Mouse (Mus musculus) G1E (cell line): ENCODE measurements around the gene H2-DMa. TPM values are rescaled to one million over a fixed set of nuclear protein-coding genes. Genes with fewer than 3 reads are reported as not detected.

ENCODE experiments used
- ATAC-seq: 2 replicates; pipeline ENCODE4 v1.8.0; 2016; ENCODE audit warnings: mild to moderate bottlenecking; ENCODE audit not compliant: insufficient number of reproducible peaks, poor library complexity, low FRiP score, severe bottlenecking; ENCODE audit errors: extremely low read depth
- DNase-seq: peaks from one replicate; pipeline ENCODE4 v3.0.0; 2012; ENCODE audit warnings: low spot score
- H3K27me3 ChIP-seq: 2 replicates; pipeline ENCODE4 v1.6.1; 2012; ENCODE audit warnings: mild to moderate bottlenecking, low read length, inconsistent platforms; ENCODE audit not compliant: insufficient read depth
- H3K36me3 ChIP-seq: replicated peaks from 2 replicates; pipeline ENCODE3; 2012; ENCODE audit warnings: mild to moderate bottlenecking, inconsistent platforms
- H3K4me1 ChIP-seq: 2 replicates; pipeline ENCODE4 v1.6.1; 2012; ENCODE audit warnings: low read depth, low read length, inconsistent platforms, mixed read lengths; ENCODE audit not compliant: insufficient read depth
- H3K4me3 ChIP-seq: 2 replicates; pipeline ENCODE4 v1.5.1; 2012; ENCODE audit warnings: low read depth, mild to moderate bottlenecking, inconsistent platforms, low read length, moderate library complexity, mixed read lengths
- H3K9me3 ChIP-seq: replicated peaks from 2 replicates; pipeline ENCODE4 v1.6.1; 2012; ENCODE audit warnings: inconsistent platforms
- CTCF ChIP-seq: IDR thresholded peaks from 2 replicates; pipeline ENCODE4 v1.5.1; 2012; ENCODE audit warnings: low read depth, low read length, inconsistent platforms, mixed read lengths
- GATA1 ChIP-seq: IDR thresholded peaks from 2 replicates; pipeline ENCODE4 v1.6.1; 2012; ENCODE audit warnings: borderline replicate concordance, low read length, inconsistent platforms, mixed read lengths
- GATA2 ChIP-seq: IDR thresholded peaks from 2 replicates; pipeline ENCODE4 v1.6.1; 2012; ENCODE audit warnings: low read depth, low read length, inconsistent platforms, borderline replicate concordance
- POLR2AphosphoS5 ChIP-seq: IDR thresholded peaks from 2 replicates; pipeline ENCODE4 v1.6.1; 2012; ENCODE audit warnings: low read depth, low read length, inconsistent platforms; ENCODE audit not compliant: insufficient replicate concordance
- TAL1 ChIP-seq: conservative IDR thresholded peaks from 2 replicates; pipeline ENCODE4 v1.6.1; 2012; ENCODE audit warnings: low read depth, low read length, inconsistent platforms, mixed read lengths
- polyA plus RNA-seq: library from polyadenylated mRNA; stranded (reverse); fragments of >175 nt; gene quantifications from 2 replicates; pipeline ENCODE4 v1.2.3, GENCODE M21; 2012
- total RNA-seq, 2 experiments: library from RNA; stranded (forward) in 1 of 2; stranded (reverse) in 1 of 2; fragments of 200-1000 nt in 1 of 2; fragments of >200 nt in 1 of 2; fragmentation: Nextera tagmentation in 1 of 2; gene quantifications; 2 replicates each; pipeline ENCODE4 v1.2.3; 2014 to 2017

Gene H2-DMa
- total and polyA plus RNA-seq, 3 experiments, result 1.3 to 16.1 (median 2.8) TPM

DNA sequence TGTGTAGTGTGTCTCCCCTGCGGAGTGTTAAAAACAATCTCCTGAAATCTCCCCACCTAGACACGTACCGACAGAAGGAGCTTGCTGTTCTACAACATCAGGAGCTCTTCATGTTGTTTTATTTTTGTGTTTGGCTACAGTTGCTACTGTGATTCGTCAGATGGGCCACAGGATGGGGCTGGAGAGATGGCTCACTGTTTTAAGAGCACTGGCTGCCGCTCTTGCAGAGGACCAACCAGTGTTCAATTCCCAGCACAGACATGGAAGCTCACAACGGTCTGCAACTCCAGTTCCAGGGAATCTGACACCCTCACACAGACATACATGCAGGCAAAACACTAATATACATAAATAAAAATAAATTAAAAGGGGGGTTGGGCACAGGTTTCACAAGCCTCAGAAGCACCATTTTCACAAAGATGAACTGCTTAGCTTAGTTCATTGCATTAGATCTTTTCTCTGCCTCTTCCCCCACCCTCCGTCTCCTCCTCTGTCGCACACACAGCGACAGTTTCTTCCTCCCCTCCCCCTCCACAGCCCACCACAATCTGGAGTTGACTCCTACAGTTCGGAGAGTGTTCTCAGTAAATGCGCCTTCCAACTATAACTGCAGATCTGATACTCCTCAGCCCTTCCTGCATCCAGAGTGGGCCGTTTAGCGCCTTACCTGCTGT, 9.1 kb downstream of the H2-DMa start:
- peaks cover 9% of the 10 kb centered on the region; the same call in 1 of the 2 replicates for H3K27me3 ChIP-seq
- peaks cover 63% of the 10 kb centered on the region for H3K4me1 ChIP-seq
- no peak for DNase-seq
- 0 out of 2 replicates have a peak, but pooled peaks have one; percentile 48 for TF ChIP-seq POLR2AphosphoS5
- TF ChIP-seq GATA1, result no peak
- H3K4me3 ChIP-seq, result no peak overlapping the region
- H3K36me3 ChIP-seq, result peaks cover 47% of the 10 kb centered on the region
- H3K9me3 ChIP-seq, result no peaks in the 10 kb centered on the region
- no peak for ATAC-seq

DNA sequence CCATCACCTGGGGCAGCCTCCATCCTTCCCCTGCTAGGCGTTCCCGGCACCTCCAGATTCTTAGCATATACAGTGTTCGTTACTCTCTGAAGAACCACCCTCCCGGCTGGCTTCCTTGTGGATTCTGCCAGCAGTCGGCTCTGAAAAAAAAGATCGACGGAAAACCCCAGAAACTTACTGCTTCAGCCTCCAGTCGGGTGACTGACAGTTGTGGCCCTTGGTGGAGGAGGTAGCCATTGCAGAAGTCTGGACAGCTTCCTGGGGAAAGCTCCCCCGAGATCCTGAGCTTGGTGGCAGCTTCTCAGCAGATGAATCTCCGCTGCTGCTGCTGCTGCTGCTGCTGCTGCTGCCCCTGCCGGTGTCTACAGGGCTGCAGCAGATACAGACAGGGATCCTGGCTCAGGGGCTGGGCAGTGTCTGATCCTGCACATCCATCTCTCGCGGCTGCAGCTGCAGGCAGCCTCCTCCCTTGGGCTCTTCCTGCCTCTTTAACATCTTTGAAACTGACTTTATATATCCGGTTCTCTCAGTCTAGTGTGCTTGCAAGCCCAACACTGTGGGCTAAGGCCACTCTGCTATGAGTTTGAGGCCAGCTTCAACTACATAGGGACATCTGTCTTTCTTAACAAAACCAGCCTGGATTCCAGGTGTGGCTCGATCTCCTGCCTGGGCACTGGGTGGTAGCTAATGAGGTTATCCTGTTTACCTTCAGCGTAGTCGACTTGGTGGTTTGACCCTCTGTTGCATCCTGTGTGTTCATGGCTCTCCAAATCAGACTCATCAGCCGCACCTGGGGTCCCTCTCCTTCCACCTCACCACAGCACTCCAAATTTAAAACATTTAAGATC, 9.8 kb downstream of the H2-DMa start:
- no peak for ATAC-seq
- Histone ChIP-seq H3K9me3 (no peaks in the 10 kb centered on the region), H3K27me3 (peaks cover 13% of the 10 kb centered on the region), H3K4me1 (peaks cover 58% of the 10 kb centered on the region), H3K4me3 (no peak overlapping the region), H3K36me3 (peaks cover 41% of the 10 kb centered on the region)
- no peak for TF ChIP-seq GATA1
- no peak; the same call in 1 of the 2 replicates for TF ChIP-seq POLR2AphosphoS5
- TF ChIP-seq TAL1, result no peak
- TF ChIP-seq CTCF, result no peak
- no peak for TF ChIP-seq GATA2
- DNase-seq, result no peak

DNA sequence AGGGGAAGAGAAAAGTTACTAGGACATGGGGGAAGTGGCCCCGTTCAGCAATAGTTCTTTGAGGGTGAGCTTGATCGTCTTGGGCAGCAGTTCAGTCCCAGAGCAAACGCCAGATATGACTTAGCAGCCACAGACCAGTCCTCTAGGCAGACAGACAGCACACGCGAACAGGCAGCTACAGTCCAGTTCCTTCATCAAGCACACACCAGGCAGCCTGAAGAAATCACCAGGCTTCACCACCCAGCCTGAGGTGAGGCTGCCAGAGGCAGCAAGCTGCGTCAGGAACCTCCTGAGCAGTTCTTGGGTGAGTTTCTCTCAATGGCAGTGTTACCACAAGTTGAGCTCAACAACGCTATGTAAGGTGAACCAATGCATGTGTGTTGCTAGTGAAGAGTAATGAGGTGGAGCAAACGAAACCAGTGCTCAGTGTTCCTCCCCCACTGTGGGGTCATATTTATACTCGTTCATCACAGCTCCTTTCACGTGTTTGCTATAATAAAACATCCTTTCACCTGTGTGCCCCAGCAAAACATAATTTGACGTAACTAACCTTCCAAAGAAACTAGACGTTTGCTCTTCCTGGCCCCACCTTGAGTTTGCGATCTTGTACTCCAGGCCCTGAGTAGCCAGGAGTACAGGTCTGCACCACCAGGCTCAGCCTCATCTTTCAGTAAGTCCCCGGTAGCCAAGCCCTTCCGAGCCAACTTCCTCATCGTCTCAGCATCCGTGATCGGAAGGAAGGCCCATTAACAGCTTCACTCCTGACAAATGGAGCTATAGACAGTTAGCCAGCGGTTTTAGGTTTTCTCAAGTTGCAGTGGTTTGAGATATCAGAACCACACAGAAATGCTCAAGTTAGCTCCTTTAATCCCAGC, 11.0 kb downstream of the H2-DMa start:
- DNase-seq (no peak), ATAC-seq (no peak)
- TF ChIP-seq CTCF (no peak), TAL1 (no peak), POLR2AphosphoS5 (no peak)
- peaks cover 17% of the 10 kb centered on the region for H3K27me3 ChIP-seq
- no peaks in the 10 kb centered on the region for H3K9me3 ChIP-seq
- H3K4me1 ChIP-seq, result peaks cover 55% of the 10 kb centered on the region
- peaks cover 38% of the 10 kb centered on the region for H3K36me3 ChIP-seq
- no peak overlapping the region for H3K4me3 ChIP-seq

DNA sequence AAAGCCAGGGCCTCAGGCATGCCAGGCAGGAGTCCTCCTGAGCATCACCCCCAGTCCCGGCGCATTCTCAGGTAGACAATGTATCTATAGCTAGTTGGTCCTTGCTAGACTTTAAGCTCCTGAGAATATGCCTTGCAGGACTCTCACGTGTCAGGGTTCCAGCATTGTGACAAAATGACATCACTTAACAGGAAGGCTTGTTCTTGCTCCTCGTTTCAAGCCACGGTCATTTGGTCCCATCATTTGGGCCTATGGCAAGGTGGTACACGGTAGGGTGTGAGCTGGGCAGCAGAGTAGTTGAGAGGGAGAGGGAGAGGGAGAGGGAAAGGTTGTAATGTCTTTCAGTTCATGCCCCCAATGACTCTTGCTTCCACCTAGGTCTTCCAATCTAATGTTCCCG, 12.6 kb downstream of the H2-DMa start:
- H3K9me3 ChIP-seq, result no peaks in the 10 kb centered on the region
- TF ChIP-seq CTCF, result no peak
- TF ChIP-seq GATA1, result no peak
- no peak overlapping the region for H3K4me3 ChIP-seq
- H3K27me3 ChIP-seq, result peaks cover 31% of the 10 kb centered on the region
- DNase-seq (no peak), ATAC-seq (no peak)
- peaks cover 22% of the 10 kb centered on the region for H3K36me3 ChIP-seq
- peaks cover 46% of the 10 kb centered on the region for H3K4me1 ChIP-seq

DNA sequence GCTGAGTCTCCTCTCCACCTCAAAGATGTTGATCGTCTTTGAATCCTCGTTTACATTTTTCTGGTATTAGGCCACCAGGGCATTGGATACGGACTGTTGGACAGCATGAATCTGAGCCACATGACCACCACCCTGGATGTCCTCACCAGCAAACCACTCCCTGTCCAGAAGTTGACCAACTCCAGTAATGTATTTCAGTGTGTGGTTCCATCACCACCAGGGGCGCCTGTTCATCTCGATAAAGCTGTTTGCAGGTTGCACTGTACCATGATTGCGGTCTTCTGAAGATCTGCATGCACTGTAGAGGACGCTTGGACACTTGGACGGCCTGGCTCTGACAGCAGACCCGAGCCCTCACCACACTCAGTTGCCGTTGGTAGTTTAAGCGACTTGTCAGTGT, 13.9 kb downstream of the H2-DMa start:
- Histone ChIP-seq H3K4me3 (no peak overlapping the region), H3K27me3 (peaks cover 44% of the 10 kb centered on the region), H3K9me3 (no peaks in the 10 kb centered on the region), H3K36me3 (peaks cover 11% of the 10 kb centered on the region), H3K4me1 (peaks cover 33% of the 10 kb centered on the region)
- no peak for ATAC-seq
- TF ChIP-seq TAL1 (no peak), GATA1 (no peak), POLR2AphosphoS5 (no peak), CTCF (no peak), GATA2 (no peak)
- no peak for DNase-seq

DNA sequence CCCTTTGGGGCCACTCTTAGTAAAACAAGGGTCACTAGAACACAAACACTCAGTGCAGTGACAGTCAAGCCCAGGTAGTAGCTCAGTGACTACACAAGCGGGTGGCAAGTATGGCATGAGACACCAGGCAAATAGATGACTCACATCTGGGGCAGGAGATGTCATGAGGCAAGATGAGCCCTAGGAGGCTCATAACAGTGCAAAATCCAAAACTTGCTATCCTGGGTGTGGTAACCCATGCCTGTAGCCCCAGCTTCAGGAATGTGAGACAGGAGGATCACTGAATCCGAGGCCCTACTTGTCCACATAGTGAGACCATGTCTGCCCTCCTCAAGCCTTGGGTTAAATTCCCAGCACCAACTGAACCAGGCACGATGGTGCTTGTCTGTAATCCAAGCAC, 15.1 kb downstream of the H2-DMa start:
- Histone ChIP-seq H3K9me3 (no peaks in the 10 kb centered on the region), H3K4me1 (peaks cover 22% of the 10 kb centered on the region), H3K4me3 (no peak overlapping the region), H3K36me3 (peaks cover under 1% of the 10 kb centered on the region), H3K27me3 (peaks cover 56% of the 10 kb centered on the region)
- DNase-seq (no peak), ATAC-seq (no peak)
- TF ChIP-seq GATA1 (no peak), GATA2 (no peak), POLR2AphosphoS5 (no peak)
